Comparison of ENCODE assay signal across 34 mouse cellular contexts in genomic region chr15:85629924-85630545, GRCm38 (mm10). TPM values are rescaled to one million over a fixed set of nuclear protein-coding genes. Genes with fewer than 3 reads are reported as not detected.
DNase-seq lines count a peak whose midpoint lies in the region; ATAC-seq lines count a peak whose summit lies in the region.
"Had no signal": no experiment of that assay in that cellular context is flagged by ENCODE, and none has a peak within 500 bp of the region (broad histone marks: within the 10 kb centered on the region; RNA-seq: fewer than 3 reads in every experiment).

No protein-coding gene starts in this region.

- H3K27me3 ChIP-seq in embryonic facial prominence, embryonic 15.5 days: peaks cover 16% of the 10 kb centered on the region
- peaks cover 63% of the 10 kb centered on the region for H3K27me3 ChIP-seq in embryonic facial prominence, embryonic 10.5 days (replicated peaks; ENCODE audit: low read depth, poor library complexity, severe bottlenecking)
- H3K27me3 ChIP-seq in midbrain, embryonic 11.5 days (ENCODE audit: control insufficient read depth, insufficient read depth, low read length): peaks cover 28% of the 10 kb centered on the region
- H3K27me3 ChIP-seq in midbrain, embryonic 10.5 days (ENCODE audit: low read depth, poor library complexity, severe bottlenecking): peaks cover 77% of the 10 kb centered on the region
- H3K27me3 ChIP-seq: forebrain, embryonic 15.5 days had no signal

- H3K27ac ChIP-seq in embryonic facial prominence, embryonic 15.5 days (replicated peaks): peak overlapping the region; percentile 55
- no peak overlapping the region for H3K27ac ChIP-seq in embryonic facial prominence, embryonic 10.5 days (replicated peaks)
- H3K27ac ChIP-seq in midbrain, embryonic 11.5 days (ENCODE audit: low read depth, low read length): no peak overlapping the region
- no peak overlapping the region for H3K27ac ChIP-seq in midbrain, embryonic 10.5 days (replicated peaks)
- H3K27ac ChIP-seq: forebrain, embryonic 10.5 days; forebrain, embryonic 15.5 days; heart, embryonic 10.5 days; heart, embryonic 15.5 days; hindbrain, embryonic 14.5 days; liver, embryonic 14.5 days; lung, embryonic 15.5 days; midbrain, embryonic 12.5 days had no signal

- DNase-seq in embryonic facial prominence, embryonic 10.5 days (ENCODE audit: low spot score): no peak
- DNase-seq in midbrain, embryonic 11.5 days (ENCODE audit: low spot score, missing footprints): peak; percentile 37
- no peak for DNase-seq in midbrain, embryonic 10.5 days (ENCODE audit: low spot score)
- peak; percentile 98 for DNase-seq in fat pad, adult 2 months (ENCODE audit: extremely low read depth, low read depth, low spot score)
- peak; percentile 58 for DNase-seq in lung, postnatal 25 days (ENCODE audit: low spot score)
- DNase-seq in heart, postnatal 14 days: no peak
- DNase-seq in layer of hippocampus, adult 9-10 months (ENCODE audit: low spot score): no peak
- DNase-seq: adrenal gland, postnatal 14 days; cerebellum, adult 11 months; gastrocnemius, postnatal 10 days; heart, postnatal 36 days; kidney, adult 9 months; kidney, postnatal 10 days; layer of hippocampus, adult 9-11 months; liver; right cerebral cortex, postnatal 25 days; spleen, adult 18-20 months; thymus, adult 2 months; thymus, postnatal 36 days had no signal

- no peak overlapping the region for H3K4me2 ChIP-seq in embryonic facial prominence, embryonic 15.5 days (replicated peaks)
- no peak overlapping the region for H3K4me2 ChIP-seq in midbrain, embryonic 11.5 days
- H3K4me2 ChIP-seq: forebrain, embryonic 15.5 days; heart, embryonic 15.5 days; hindbrain, embryonic 14.5 days; lung, embryonic 15.5 days; midbrain, embryonic 12.5 days had no signal

- no peaks in the 10 kb centered on the region for H3K36me3 ChIP-seq in embryonic facial prominence, embryonic 15.5 days
- no peaks in the 10 kb centered on the region for H3K36me3 ChIP-seq in embryonic facial prominence, embryonic 10.5 days (replicated peaks)
- no peaks in the 10 kb centered on the region for H3K36me3 ChIP-seq in midbrain, embryonic 11.5 days (ENCODE audit: control insufficient read depth, insufficient read depth, low read length)
- no peaks in the 10 kb centered on the region for H3K36me3 ChIP-seq in midbrain, embryonic 10.5 days
- H3K36me3 ChIP-seq: forebrain, embryonic 10.5 days; forebrain, embryonic 15.5 days; heart, embryonic 10.5 days; heart, embryonic 15.5 days; lung, embryonic 15.5 days; midbrain, embryonic 12.5 days had no signal

- ATAC-seq in embryonic facial prominence, embryonic 15.5 days (ENCODE audit: insufficient number of reproducible peaks, low FRiP score, low TSS enrichment, low read depth): no peak
- ATAC-seq in midbrain, embryonic 11.5 days (ENCODE audit: low FRiP score): no peak
- ATAC-seq: CD4-positive, CD25-positive, alpha-beta regulatory T cell, adult 4 months; forebrain, embryonic 15.5 days; intestine, postnatal 0 days had no signal

- H3K9ac ChIP-seq in embryonic facial prominence, embryonic 15.5 days: no peak overlapping the region
- no peak overlapping the region for H3K9ac ChIP-seq in midbrain, embryonic 11.5 days (ENCODE audit: low read length)
- H3K9ac ChIP-seq: forebrain, embryonic 15.5 days; heart, embryonic 15.5 days; hindbrain, embryonic 14.5 days; liver, embryonic 14.5 days; lung, embryonic 15.5 days; midbrain, embryonic 12.5 days had no signal

- no peak overlapping the region for H3K4me3 ChIP-seq in embryonic facial prominence, embryonic 15.5 days (replicated peaks)
- no peak overlapping the region for H3K4me3 ChIP-seq in embryonic facial prominence, embryonic 10.5 days
- no peak overlapping the region for H3K4me3 ChIP-seq in midbrain, embryonic 11.5 days (ENCODE audit: low read depth, low read length)
- H3K4me3 ChIP-seq in midbrain, embryonic 10.5 days: no peak overlapping the region
- H3K4me3 ChIP-seq: forebrain, embryonic 10.5 days; forebrain, embryonic 15.5 days; heart, embryonic 10.5 days; heart, embryonic 15.5 days; lung, embryonic 15.5 days; midbrain, embryonic 12.5 days had no signal

- intact Hi-C loops in heart, postnatal 14 days (cut with DNase I): loop anchor here (2.0 kb wide), 1 partner anchor 15 kb away; no protein-coding TSS in a partner anchor

- WGBS in embryonic facial prominence, embryonic 15.5 days: 67% methylated on average over 7 of the region's 7 CpGs
- 81% methylated on average over 7 of the region's 7 CpGs for WGBS in embryonic facial prominence, embryonic 10.5 days
- 79% methylated on average over 7 of the region's 7 CpGs for WGBS in midbrain, embryonic 11.5 days
- 78% methylated on average over 7 of the region's 7 CpGs for WGBS in midbrain, embryonic 10.5 days

- H3K9me3 ChIP-seq in embryonic facial prominence, embryonic 15.5 days (replicated peaks): no peaks in the 10 kb centered on the region
- no peaks in the 10 kb centered on the region for H3K9me3 ChIP-seq in embryonic facial prominence, embryonic 10.5 days
- no peaks in the 10 kb centered on the region for H3K9me3 ChIP-seq in midbrain, embryonic 11.5 days (ENCODE audit: control insufficient read depth, low read length)
- no peaks in the 10 kb centered on the region for H3K9me3 ChIP-seq in midbrain, embryonic 10.5 days (replicated peaks)
- H3K9me3 ChIP-seq: forebrain, embryonic 10.5 days; forebrain, embryonic 15.5 days; heart, embryonic 10.5 days; heart, embryonic 15.5 days; lung, embryonic 15.5 days; midbrain, embryonic 12.5 days had no signal

- H3K4me1 ChIP-seq in embryonic facial prominence, embryonic 15.5 days: peaks cover 29% of the 10 kb centered on the region
- peaks cover 32% of the 10 kb centered on the region for H3K4me1 ChIP-seq in embryonic facial prominence, embryonic 10.5 days
- H3K4me1 ChIP-seq in midbrain, embryonic 11.5 days (ENCODE audit: control insufficient read depth, insufficient read depth, low read length): peaks cover 6% of the 10 kb centered on the region
- H3K4me1 ChIP-seq in midbrain, embryonic 10.5 days: peaks cover 29% of the 10 kb centered on the region

RNA-seq across cellular contexts. Expression of gene Wnt7b, which starts 47.8 kb away (rescaled TPM):
- polyA plus RNA-seq in embryonic facial prominence, embryonic 15.5 days (2015; fragmentation: Nextera tagmentation; extraction: Ambion mirVana): 36.0 and 40.9 TPM in 2 replicates
- polyA plus RNA-seq in embryonic facial prominence, embryonic 10.5 days (2016; fragmentation: Nextera tagmentation; extraction: Ambion mirVana): 22.0 and 29.5 TPM in 2 replicates
- polyA plus RNA-seq in midbrain, embryonic 11.5 days (2014; fragmentation: Nextera tagmentation; extraction: Ambion mirVana): 38.5 and 44.3 TPM in 2 replicates
- 54.8 and 56.5 TPM in 2 replicates for polyA plus RNA-seq in midbrain, embryonic 10.5 days (2016; fragmentation: Nextera tagmentation; extraction: Ambion mirVana)
- total RNA-seq in heart, postnatal 14 days (2021): under 1 TPM; 0.20 to 0.88 TPM
- total RNA-seq: granulocyte monocyte progenitor cell, adult 5-6 weeks; megakaryocyte progenitor cell, adult 5-6 weeks; monocyte, adult 5-6 weeks; neutrophil, adult 5-6 weeks had no signal
- polyA plus RNA-seq: CD4-positive, CD25-positive, alpha-beta regulatory T cell, adult 4 months had no signal

Comparison
In these comparisons a context has a peak if more than half of its experiments do, and no peak if none do; other contexts are left out.
1. DNase-seq: peak in midbrain, embryonic 11.5 days (single experiment), fat pad, adult 2 months (single experiment) and lung, postnatal 25 days (single experiment); none in embryonic facial prominence, embryonic 10.5 days (single experiment), midbrain, embryonic 10.5 days (single experiment), heart, postnatal 14 days (0 of 2) and layer of hippocampus, adult 9-10 months (single experiment).